Mouse (Mus musculus) frontal cortex, postnatal 36 days (tissue): ENCODE data around the gene Mrps17.
A peak's percentile ranks its signal among the peaks of the same experiment; 100 is the strongest.
"Not testable (repeated sequence)": the region's sequence is repeated elsewhere in the genome, so short reads cannot be mapped to it uniquely, and the experiment has no call there.

ENCODE experiments used
- DNase-seq, 2 experiments: peaks; one replicate each; pipeline ENCODE4 v3.0.0; 2022; ENCODE audit warnings: low spot score in 2 of 2

The Mrps17 gene

DNA sequence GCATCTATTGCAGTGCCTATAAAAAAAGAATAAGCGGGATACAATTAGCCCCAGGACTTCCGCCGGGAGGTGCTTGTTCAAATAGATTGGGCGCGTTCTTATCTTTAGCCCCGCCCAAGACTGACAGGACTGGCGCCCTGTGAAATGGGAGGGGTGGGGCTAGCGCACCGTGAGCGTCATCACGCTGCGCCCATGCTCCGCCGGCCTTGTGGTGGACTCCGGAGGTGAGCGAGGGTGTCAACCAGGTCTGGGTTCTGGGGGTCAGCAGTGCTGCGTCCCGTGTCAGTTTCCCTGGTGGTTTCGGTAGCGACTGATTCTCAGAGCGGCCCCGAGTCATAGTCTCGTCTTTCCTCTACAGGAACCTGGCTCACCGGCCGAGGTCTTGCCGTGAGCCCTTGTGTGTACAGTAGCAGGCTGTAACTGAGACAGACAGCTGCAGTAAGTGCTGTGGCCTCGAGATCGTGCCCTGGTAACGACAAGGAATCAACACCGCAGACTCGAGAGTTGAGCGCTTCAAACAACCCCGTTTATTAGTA, at the start of gene Mrps17:
TSS of gene Mrps17 (plus strand) at position 172 of the 536 bp plus-strand sequence.
- DNase-seq, result peak; percentile 90 to 93

DNA sequence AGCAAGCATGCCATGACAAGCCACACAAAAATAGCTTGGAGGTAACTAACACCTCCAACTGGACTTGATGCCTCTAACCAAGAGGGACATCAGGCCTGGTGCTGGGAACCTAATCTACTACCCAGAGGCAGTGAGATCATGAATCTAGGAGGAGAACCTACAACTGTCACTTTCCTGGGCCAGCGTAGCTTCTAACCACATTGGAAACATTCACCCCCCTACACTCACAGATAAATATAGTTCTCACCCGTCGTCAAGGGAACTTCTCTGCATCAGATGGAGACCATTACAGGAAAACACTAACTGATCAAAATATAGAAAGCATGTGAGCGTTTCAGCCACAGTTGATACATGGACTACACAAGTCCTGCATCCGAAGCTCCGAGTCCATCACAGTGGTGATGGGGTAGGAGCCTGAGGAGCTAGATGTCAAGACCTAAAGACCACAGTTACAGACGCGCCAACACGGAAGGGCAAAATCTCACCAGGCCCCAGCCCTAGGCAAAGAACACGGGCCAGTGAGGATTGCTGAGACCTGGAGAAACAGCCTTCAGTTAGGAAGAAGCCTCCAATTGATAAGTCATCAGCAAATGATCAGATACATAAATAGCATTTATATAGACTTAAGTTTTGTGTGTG, 48.9 kb upstream of the Mrps17 start:
- DNase-seq, result peak in 1 of 2 experiments; percentile 29

DNA sequence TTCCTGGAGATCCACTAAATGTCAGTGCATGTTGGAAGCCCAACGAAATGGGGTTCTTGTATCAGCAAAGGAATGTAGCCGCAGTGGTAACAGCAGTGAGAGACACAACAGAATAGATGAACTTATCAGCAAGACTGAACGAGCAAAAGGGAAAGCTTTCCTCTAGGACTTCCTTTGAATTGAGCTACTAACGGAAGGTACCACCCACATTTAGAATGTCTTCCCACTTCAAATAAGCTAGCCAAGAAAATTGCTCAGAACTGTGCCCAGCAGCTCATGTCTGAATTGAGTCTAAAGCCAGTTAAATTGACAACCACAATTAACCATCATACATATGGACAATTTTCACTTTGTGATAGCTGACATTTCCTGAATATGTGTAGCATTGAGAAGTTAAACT, 47.4 kb upstream of the Mrps17 start:
- peak in 1 of 2 experiments; percentile 10 for DNase-seq

DNA sequence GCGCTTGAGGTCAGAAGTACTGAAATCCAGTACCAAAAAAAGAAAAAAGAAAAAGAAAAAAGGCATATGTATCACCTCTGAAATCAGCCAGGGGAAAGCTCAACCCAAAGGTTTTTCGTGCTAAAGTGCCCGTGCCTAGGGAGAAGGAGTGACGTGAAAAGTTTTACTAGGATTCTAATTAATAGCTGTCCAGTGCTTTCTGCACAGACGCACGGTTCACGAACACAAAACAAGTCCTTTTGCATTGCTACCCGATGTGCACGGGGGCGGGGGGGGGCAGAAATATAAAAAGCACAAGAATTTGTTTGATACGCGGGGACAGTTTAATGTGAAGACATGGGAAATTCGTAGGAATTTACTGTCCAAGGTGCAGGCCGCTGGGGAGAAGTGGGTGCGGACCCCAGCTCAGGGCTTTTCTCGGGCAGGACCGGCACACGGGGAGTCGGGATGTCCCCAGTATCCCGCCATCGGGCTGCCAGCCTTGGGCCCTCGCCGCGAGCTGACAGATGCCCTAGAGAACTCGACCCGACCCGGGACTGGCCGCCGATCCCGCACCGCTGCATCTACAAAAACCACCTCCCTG, 45.8 kb upstream of the Mrps17 start:
- no peak for DNase-seq

DNA sequence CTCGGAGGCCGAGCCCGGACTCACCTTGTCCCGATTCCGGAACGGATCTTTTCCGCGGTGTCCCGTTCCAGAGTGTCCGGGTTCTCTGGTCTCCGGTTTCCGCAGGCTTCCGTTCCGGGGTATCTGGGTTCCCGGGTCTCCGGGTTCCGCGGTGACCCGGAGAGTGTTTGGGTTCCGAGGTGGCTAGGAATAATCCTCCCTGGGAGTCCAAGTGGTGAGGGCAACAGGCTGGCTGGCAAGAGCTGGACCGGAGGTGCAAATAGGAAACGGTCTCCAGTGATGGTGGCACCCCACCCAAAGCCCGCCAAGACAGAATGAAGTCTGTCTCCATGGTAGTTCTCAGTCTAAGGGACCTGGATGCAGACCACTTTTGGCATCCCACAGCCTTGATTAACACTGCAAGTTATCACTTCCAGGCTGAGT, 45.2 kb upstream of the Mrps17 start, which contains the start of gene Zfp11:
TSS of gene Zfp11 (minus strand) at position 64 of the 423 bp plus-strand sequence.
- DNase-seq, result peak; percentile 83 to 84

DNA sequence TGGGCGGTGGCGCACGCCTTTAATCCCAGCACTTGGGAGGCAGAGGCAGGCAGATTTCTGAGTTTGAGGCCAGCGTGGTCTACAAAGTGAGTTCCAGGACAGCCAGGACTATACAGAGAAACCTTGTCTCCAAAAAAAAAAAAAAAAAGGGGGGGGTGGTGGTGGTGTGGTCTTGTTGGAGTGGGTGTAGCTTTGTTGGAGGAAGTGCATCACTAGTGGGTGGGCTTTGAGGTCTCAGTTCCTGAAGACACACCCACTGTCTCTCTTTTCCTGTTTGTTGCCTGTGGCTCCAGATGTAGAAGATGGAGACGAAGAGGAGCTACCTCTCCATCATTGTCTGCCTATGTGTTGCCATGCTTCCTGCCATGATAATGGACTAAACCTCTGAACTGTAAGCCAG, 30.2 kb upstream of the Mrps17 start:
- not testable (repeated sequence) for DNase-seq

DNA sequence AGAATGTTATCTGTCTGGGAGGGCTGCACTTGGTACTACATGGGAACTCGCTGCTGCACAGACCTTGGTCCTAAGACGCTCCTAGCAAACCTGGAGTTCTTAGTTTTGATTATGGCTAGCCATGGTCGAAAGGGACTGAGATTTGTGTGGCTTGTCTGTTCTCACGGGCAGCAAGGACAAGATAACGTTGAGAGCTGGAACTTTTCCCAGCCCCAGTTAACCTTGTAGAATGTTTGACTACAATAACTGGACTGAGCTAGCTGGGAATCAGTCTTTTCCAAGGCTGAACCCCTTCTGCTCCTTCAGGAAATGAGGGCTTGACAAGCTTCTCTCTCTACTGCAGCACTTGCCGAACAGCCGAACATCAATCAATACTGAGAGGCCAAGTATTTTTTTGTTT, 27.7 kb upstream of the Mrps17 start:
- DNase-seq, result no peak

DNA sequence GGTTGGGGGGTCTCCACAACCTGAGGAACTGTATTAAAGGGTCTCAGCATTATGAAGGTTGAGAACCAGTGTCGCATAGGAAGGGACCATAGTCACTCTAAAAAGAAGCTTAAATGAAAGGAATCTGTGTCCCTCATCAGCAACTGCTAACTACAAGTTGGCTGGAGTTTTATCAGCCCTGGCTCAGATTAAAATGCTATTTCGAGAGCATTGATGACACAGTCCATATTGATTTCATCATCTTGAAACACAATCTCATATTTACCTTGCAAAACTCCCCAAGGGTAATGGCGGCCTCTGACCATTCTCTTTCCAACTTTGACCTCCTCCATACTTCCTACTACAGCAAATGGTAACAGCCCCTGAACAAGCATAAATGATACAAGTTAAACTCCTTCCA, 24.8 kb upstream of the Mrps17 start:
- no peak for DNase-seq

DNA sequence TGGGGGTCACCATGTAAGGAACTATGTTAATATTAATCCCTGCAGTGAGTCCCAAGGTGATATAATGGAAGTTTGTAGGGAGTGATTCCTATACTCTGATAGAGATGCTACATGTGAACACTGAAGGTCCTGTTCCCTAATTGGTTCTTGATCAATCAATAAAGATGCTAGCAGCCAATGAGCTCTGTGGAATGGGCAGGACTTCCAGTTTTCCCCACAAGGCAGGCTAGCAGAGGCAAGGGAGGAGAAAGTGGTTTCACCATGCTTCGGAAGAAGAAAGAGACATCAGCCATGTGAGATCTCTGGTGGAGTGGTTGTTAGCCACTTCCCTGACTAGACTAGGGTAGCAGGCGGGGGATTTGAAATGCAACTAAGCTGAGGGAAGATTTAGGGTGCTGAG, 14.8 kb upstream of the Mrps17 start:
- DNase-seq, result no peak

DNA sequence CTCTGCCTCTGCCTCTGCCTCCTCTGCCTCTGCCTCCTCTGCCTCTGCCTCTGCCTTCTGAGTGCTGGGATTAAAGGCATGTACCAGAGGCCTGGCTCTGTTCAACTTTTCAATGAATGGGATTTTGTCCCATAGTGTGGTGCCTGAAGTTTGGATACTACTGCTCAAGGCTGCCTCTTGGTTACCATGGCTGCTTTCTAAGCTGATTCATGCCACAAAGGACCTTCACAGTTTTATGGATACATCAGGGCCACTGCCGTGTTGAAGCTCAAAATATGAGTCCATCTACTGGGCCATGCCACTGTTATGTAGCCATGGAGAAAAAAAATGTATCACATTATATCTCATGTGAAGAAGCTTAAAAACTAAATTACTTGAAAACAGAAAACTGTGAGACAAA, 13.6 kb upstream of the Mrps17 start:
- no peak for DNase-seq

DNA sequence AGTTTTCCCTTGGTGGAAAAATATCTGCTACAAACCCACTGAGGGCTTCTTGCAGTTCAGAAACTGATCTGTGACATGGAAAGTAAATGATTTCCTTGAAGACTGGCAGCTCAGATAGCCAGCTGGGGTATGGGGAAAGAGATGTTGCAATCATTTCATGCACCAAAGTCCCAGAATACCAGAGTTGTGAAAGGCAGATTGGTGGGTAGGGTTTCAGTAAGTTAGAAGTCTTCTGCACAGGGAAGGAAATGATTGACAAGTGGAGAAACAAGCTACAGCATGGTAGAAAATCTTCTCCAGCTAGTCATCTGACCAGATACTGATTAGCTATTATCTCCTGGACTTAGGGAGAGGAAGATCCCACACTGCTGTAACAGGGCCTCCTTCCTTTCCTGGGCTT, 11.9 kb upstream of the Mrps17 start:
- DNase-seq, result no peak

DNA sequence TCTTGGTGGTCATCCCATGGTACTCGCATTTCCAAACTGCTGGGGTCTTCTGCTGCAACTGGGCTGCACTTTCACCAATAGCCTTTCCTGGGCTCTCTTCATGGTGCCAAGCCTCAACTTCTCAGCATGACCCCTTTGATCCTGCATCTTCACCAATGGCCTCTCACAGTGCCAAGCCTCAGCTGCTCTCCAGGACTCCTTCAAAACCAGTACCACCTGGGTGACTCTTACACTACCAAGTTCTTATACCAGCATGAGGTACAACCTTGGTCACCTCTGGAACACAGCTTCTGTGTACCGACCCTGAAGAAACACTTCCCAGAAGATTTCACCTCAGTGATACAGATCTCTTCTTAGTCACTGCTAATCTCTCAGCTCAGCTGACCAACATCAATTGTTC, 6.9 kb upstream of the Mrps17 start, which contains the start of gene Sept14:
TSS of gene Sept14 (minus strand) at position 101 of the 400 bp plus-strand sequence.
- no peak for DNase-seq

DNA sequence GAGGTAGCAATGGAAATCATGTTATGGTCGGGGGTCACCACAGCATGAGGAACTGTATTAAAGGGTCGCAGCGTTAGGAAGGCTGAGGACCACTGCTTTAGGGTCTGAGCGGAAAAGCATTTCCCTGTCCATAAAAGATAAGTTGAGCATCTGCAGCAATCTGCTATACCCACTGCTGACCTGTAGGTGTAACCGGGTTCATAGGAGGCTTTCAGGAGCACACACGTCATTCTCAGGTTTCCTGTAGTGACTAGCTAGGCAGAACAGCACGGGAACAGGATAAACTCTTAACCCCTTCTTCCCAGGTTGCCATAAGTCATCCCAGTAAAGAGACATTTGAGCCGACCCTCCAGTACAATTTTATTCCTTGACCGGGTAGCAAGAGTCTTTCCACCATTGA, 1.7 kb downstream of the Mrps17 start:
- DNase-seq, result no peak

DNA sequence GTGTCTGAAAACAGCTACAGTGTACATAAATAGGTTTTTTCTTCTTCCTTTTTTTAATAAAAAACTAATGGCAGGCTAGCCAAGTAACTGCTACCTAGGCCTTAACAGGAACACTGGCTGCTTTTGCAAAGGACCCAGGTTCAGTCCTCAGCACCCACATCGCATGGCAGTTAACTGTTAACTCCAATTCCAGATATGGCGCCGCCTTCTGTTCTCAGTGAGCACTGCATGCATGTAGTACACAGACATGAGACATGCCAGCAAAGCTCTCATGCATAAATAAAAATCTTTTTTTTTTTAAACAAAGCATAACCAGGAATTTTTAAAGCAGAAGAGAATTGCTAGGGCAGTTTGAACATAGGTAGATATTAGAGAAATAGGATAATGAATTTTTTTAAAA, 4.9 kb downstream of the Mrps17 start:
- no peak for DNase-seq

DNA sequence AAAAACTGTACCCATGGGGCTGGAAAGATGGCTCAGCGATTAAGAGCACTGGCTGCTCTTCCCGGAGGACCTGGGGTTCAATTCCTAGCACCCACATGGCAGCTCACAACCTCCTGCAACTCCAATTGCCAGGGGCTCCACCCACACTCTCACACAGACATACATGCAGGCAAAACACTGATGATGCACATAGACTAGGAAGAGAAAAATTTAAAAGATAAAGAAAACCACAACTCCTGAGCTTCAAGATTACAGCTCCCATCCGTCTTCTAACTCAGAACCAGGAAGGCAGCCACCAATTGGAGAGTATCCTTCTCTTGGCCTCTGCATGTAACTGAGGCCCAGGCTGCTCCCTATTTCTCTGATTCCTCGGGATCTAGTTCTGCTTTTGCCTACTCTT, 9.0 kb downstream of the Mrps17 start:
- DNase-seq, result no peak

DNA sequence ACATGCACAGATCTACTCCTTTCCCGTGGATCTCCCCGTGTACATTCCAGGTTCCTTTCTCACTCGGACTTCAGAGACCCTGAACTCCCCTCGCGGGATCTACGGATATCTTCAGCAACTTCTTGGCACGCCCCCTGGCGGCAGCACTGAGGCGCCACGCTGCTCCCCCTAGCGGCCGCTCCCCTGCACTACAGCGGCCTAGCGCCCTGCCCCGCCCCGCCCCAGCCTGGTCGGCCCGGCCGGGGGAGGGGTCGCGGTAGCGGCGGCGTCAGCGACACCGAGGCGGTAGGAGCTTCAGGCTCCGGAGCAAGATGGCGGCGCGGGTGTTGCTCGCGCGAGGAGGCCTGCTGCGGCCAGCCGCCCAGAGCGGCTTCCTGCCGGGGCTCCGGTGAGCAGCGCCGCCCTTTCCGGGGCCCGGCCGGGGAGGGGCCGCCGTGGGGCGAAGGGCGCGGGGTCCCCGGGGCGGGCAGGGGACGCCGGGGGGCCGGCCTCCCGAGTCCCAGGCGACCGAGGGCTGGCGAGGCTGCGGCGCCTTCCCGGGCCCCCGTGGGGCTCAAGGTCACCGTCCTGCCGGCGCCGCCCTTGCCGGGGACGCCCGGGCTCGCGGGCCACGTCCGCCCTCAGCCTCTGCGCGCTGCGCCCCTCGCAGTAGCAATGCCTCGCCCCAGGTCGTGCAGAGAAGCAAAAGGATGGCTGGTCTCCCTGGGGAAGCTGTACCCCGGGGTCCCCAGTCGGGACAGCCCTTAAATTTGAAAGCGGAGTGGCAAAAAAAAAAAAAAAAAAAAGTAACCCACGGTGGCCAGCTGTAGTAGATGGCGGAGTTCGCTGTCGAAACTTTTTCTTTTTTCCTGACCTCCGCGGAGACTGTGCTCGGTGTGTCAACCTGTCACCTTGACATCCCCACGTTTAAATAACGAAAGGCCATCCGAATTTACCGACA, 9.8 kb downstream of the Mrps17 start, which contains the start of gene Nipsnap2:
TSS of gene Nipsnap2 (plus strand) at position 230 of the 940 bp plus-strand sequence.
- DNase-seq, result peak; percentile 93 to 95

DNA sequence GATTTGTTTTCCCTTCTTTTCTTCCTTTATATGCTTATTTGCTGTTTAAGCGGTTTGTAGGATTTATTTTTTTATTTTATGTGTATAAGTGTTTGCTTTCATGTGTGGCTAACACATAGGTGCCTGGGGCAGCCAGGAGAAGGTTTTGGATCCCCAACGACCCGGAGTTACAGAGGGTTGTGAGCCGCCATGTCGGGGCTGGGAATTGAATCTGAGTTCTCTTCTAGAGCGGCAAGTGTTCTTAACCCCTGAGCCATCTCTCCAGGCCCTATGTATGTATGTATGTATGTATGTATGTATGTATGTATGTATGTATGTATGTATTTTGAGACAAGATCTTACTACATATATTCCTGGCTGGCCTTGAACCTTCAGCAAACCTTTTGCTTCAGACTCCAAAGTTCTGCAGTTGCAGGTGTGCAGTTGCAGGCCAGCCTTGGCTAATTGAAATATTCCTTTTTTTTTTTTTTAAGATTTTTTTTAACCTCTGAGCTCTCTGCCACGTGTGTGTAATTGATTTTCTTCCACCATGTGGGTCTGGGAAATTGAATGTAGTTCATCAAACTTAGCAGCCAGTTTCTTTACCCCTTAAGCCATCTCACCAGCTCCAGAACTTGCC, 10.6 kb downstream of the Mrps17 start:
- no peak for DNase-seq

DNA sequence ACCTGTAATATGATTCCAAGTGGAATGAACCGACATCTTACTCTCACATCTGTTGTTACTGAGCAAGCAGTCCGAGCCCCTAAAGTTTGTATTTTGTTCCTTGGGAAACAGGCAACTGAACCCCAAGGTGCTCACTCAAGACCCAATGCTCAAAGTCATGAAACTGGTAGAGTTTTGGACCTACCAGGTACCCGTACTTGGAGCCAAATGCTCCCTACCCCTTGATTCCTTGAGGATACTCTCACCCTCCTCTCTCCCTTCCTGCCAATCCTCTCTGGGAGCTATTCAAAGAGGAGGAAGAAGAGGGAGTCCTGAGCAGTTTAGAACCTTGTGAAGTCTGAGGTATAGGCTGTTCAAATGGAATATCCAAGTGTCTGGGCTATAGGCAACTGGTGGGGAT, 11.5 kb downstream of the Mrps17 start:
- DNase-seq, result no peak

DNA sequence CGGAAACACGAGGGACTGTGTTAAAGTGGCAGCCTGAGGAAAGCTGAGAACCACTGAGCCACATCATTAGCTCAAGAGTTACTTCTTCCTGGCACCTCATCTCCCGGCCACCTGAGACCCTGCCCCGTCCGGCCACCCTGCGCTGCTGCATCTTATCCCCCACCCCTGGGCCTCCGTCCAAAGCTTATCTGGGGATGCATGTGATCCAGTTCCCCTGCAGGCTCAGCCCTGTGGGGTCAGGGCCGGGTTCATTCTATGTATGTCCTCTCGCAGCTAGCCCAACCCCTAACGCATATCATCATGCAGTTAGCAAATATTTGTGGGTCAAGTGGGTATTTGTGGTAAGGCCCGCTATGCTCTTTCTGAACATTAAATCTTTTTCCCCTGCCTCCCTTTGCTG, 14.0 kb downstream of the Mrps17 start:
- DNase-seq, result no peak

DNA sequence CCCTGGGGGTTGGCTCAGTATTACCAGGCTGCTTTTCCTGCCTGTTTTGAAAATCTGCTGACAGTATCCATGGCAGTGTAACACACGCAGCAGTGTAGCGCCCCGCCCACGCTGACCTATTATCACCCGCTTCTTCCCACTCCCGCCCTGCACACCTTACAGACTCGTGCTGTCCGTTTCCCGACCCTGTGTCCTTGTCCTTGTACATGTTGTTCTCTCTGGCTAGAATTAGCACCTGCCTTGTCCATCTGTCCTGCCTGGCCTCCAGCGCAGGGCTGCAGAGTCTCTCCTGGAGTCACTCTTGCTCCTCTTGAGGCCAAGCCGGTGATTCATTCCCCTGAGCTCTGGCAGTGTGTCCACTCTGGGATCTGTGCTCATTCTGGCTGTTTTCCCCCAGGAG, 15.0 kb downstream of the Mrps17 start:
- DNase-seq, result no peak

DNA sequence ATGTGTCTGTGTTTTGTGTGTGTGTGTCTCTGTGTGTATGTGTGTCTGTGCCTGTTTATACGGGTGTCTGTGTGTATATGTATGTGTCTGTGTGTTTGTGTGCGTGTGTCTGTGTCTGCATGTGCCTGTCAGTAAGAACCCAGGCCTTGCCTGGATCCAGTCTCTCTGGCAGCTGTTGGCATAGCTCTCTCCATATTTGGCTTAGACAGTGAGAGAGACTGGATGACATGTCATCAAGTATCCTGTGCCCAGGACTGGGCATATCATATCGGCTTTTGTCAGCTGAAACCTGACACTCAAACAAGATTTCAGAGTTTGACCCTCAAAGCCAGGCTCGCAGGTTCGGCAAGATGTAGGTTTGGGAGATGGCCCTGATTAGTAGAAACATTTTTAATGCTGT, 15.7 kb downstream of the Mrps17 start:
- no peak for DNase-seq

DNA sequence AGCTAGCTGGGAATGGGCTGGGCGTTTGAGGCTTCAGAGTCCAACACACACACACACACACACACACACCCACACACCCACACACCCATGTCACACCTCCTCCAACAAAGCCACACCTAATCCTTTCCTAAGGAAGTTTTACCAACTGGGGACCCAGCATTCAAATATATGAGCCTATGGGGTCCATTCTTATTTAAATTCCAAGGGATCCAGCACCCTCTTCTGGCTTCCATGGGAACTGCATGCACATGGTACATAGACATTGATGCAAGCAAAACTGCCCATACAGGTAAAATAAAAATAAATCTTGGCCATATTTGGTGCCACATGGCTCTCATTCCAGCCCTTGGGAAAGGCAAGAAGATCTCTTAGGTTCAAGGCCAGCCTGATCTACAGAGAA, 25.7 kb downstream of the Mrps17 start:
- DNase-seq, result no peak
